Mouse (Mus musculus): ENCODE results near the gene Kcnt2. TPM values are rescaled to one million over a fixed set of nuclear protein-coding genes. Genes with fewer than 3 reads are reported as not detected.

Kcnt2 gene
- total and polyA plus RNA-seq, 3 experiments = not detected

DNA sequence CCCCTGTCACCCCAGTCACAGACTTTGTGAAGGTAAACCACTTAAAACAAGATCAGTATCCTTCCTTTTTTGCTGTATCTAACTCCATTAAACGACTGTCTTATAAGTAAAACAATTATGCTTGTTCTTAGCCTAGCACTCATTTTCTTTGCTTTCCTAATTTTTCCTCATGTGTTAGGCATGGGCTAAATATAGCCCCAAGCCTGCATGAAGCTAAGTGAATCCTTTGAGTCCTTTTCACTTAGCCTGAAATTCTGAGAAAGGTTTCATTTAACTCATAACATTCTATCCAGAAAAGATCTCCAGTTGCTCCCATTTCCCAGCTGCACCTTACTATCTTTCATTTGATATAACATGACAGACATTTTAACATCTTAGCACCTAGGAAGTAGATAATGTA lies 127.6 kb downstream of the Kcnt2 start:
- H3K4me1 ChIP-seq (ENCODE audit: control insufficient read depth in 1 of 2, insufficient read depth in 2 of 2) = no peaks in the 10 kb centered on the region
- no peak overlapping the region for H3K27ac ChIP-seq (ENCODE audit: insufficient read depth, low read depth)
- no peaks in the 10 kb centered on the region for H3K27me3 ChIP-seq (replicated peaks)
- H3K36me3 ChIP-seq (replicated peaks in 1 of 2; ENCODE audit: control insufficient read depth in 1 of 2, insufficient read depth in 1 of 2, low read length in 1 of 2) = no peaks in the 10 kb centered on the region
- no peak overlapping the region for H3K4me2 ChIP-seq (ENCODE audit: insufficient read depth, low read depth, poor library complexity, severe bottlenecking)
- no peak overlapping the region for H3K4me3 ChIP-seq (replicated peaks in 1 of 3; ENCODE audit: low read depth in 2 of 3, low read length in 2 of 3, poor library complexity in 1 of 3)
- in situ Hi-C loops (cut with MboI; ENCODE audit: low pct_ligation_motif_present, low pct_unique_long_range_greater_than_20kb, low sequenced_read_pairs) (no loop called here), dilution Hi-C loops (cut with MboI; ENCODE audit: extremely low pct_ligation_motif_present, extremely low pct_unique_long_range_greater_than_20kb, low sequenced_read_pairs) (no loop called here)
- no peaks in the 10 kb centered on the region for H3K79me2 ChIP-seq (replicated peaks; ENCODE audit: control insufficient read depth, extremely low read depth, insufficient read depth, poor library complexity, severe bottlenecking)
- no peak for TF ChIP-seq CTCF (conservative IDR thresholded peaks at IDR 0.05 in 1 of 2, IDR thresholded peaks at IDR 0.05 in 1 of 2; ENCODE audit: low read depth in 2 of 2, low read length in 2 of 2)
- TF ChIP-seq JUND (conservative IDR thresholded peaks at IDR 0.05; ENCODE audit: low read depth, low read length) = no peak
- no peak for TF ChIP-seq GABPA (IDR thresholded peaks at IDR 0.05; ENCODE audit: insufficient replicate concordance, low read depth, low read length)
- TF ChIP-seq NELFE (IDR thresholded peaks at IDR 0.05; ENCODE audit: low read depth, low read length) = no peak
- TF ChIP-seq E2F4 (IDR thresholded peaks at IDR 0.05; ENCODE audit: insufficient replicate concordance, low read depth, low read length) = no peak
- no peak for TF ChIP-seq TCF12 (IDR thresholded peaks at IDR 0.05; ENCODE audit: low read depth, low read length)
- TF ChIP-seq SMC3 (IDR thresholded peaks at IDR 0.05; ENCODE audit: low read depth, low read length) = no peak
- no peak for TF ChIP-seq MXI1 (IDR thresholded peaks at IDR 0.05; ENCODE audit: low read depth, low read length)
- TF ChIP-seq ZNF384 (IDR thresholded peaks at IDR 0.05; ENCODE audit: low read depth, low read length) = no peak
- no peak for TF ChIP-seq ZC3H11A (IDR thresholded peaks at IDR 0.05; ENCODE audit: low read depth, low read length)
- TF ChIP-seq MYC (IDR thresholded peaks at IDR 0.05; ENCODE audit: low read depth, low read length) = no peak
- no peak for TF ChIP-seq MAZ (IDR thresholded peaks at IDR 0.05; ENCODE audit: low read depth, low read length)
- no peak for TF ChIP-seq TBP (conservative IDR thresholded peaks at IDR 0.05; ENCODE audit: low read depth, low read length)
- no peak for TF ChIP-seq MEF2A (IDR thresholded peaks at IDR 0.05; ENCODE audit: borderline replicate concordance, low read depth, low read length)
- no peak for TF ChIP-seq USF2 (conservative IDR thresholded peaks at IDR 0.05; ENCODE audit: low read depth, low read length)
- no peak for TF ChIP-seq ETS1 (conservative IDR thresholded peaks at IDR 0.05; ENCODE audit: low read depth, low read length)
- no peak for TF ChIP-seq POLR2A (IDR thresholded peaks at IDR 0.05; ENCODE audit: low read depth, low read length)
- peaks cover 5% of the 10 kb centered on the region for H3K9me3 ChIP-seq (replicated peaks; ENCODE audit: low read length)
- DNase-seq (ENCODE audit: extremely low read depth) = no peak
- H3K9ac ChIP-seq (ENCODE audit: insufficient read depth, low read depth) = no peak overlapping the region

DNA sequence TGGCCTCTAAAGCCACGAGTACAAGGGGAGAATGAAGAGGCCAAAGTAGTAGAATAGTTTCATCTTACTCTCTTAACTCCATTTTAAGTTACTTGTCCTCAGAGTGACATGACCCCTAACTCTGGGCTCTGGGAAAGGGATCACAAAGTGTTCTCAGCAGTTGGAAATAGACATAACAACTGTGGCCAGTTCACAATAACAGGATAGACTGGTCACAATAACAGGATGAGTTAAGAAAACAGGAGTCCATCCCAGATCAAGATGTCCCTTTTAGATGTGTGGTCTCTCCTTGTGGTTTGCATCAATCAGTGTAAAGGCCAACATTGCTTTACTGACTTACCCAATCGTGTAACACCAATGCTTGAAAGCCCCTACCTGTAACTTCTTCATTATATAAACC lies 132.8 kb downstream of the Kcnt2 start:
- TF ChIP-seq MAX (IDR thresholded peaks at IDR 0.05; ENCODE audit: low read length) (no peak), USF2 (conservative IDR thresholded peaks at IDR 0.05; ENCODE audit: low read depth, low read length) (no peak), PAX5 (IDR thresholded peaks at IDR 0.05; ENCODE audit: low read length) (no peak), USF1 (IDR thresholded peaks at IDR 0.05; ENCODE audit: low read depth, low read length) (no peak), SIN3A (IDR thresholded peaks at IDR 0.05; ENCODE audit: low read length) (no peak), CTCF (conservative IDR thresholded peaks at IDR 0.05 in 1 of 2, IDR thresholded peaks at IDR 0.05 in 1 of 2; ENCODE audit: low read depth in 2 of 2, low read length in 2 of 2) (no peak), RCOR1 (conservative IDR thresholded peaks at IDR 0.05; ENCODE audit: low read depth, low read length) (no peak), ETS1 (conservative IDR thresholded peaks at IDR 0.05; ENCODE audit: low read depth, low read length) (no peak), CHD2 (IDR thresholded peaks at IDR 0.05; ENCODE audit: low read length) (no peak), GABPA (IDR thresholded peaks at IDR 0.05; ENCODE audit: insufficient replicate concordance, low read depth, low read length) (no peak), ZC3H11A (IDR thresholded peaks at IDR 0.05; ENCODE audit: low read depth, low read length) (no peak), SMC3 (IDR thresholded peaks at IDR 0.05; ENCODE audit: low read depth, low read length) (no peak), JUND (conservative IDR thresholded peaks at IDR 0.05; ENCODE audit: low read depth, low read length) (no peak), ZKSCAN1 (IDR thresholded peaks at IDR 0.05; ENCODE audit: borderline replicate concordance, low read depth, low read length) (no peak), HCFC1 (IDR thresholded peaks at IDR 0.05; ENCODE audit: low read depth, low read length) (no peak), CHD1 (IDR thresholded peaks at IDR 0.05; ENCODE audit: low read depth, low read length) (no peak), MEF2A (IDR thresholded peaks at IDR 0.05; ENCODE audit: borderline replicate concordance, low read depth, low read length) (no peak), RAD21 (IDR thresholded peaks at IDR 0.05; ENCODE audit: low read depth, low read length) (no peak), MAFK (IDR thresholded peaks at IDR 0.05; ENCODE audit: insufficient replicate concordance, low read length) (no peak), IRF4 (IDR thresholded peaks at IDR 0.05; ENCODE audit: low read depth, low read length) (no peak)
- H3K4me3 ChIP-seq (replicated peaks in 1 of 3; ENCODE audit: low read depth in 2 of 3, low read length in 2 of 3, poor library complexity in 1 of 3) = no peak overlapping the region
- H3K27me3 ChIP-seq (replicated peaks) = no peaks in the 10 kb centered on the region
- H3K4me1 ChIP-seq (ENCODE audit: control insufficient read depth in 1 of 2, insufficient read depth in 2 of 2) = no peaks in the 10 kb centered on the region
- no peak overlapping the region for H3K4me2 ChIP-seq (ENCODE audit: insufficient read depth, low read depth, poor library complexity, severe bottlenecking)
- H3K36me3 ChIP-seq (replicated peaks in 1 of 2; ENCODE audit: control insufficient read depth in 1 of 2, insufficient read depth in 1 of 2, low read length in 1 of 2) = no peaks in the 10 kb centered on the region
- dilution Hi-C loops (cut with MboI; ENCODE audit: extremely low pct_ligation_motif_present, extremely low pct_unique_long_range_greater_than_20kb, low sequenced_read_pairs) = no loop called here
- no peaks in the 10 kb centered on the region for H3K79me2 ChIP-seq (replicated peaks; ENCODE audit: control insufficient read depth, extremely low read depth, insufficient read depth, poor library complexity, severe bottlenecking)
- H3K9ac ChIP-seq (ENCODE audit: insufficient read depth, low read depth) = no peak overlapping the region
- in situ Hi-C loops (cut with MboI; ENCODE audit: low pct_ligation_motif_present, low pct_unique_long_range_greater_than_20kb, low sequenced_read_pairs) = no loop called here
- peaks cover 2% of the 10 kb centered on the region for H3K9me3 ChIP-seq (replicated peaks; ENCODE audit: low read length)
- H3K27ac ChIP-seq (ENCODE audit: insufficient read depth, low read depth) = no peak overlapping the region
- DNase-seq (ENCODE audit: extremely low read depth) = no peak

Measured in CH12.LX (cell line).